Mouse (Mus musculus): ENCODE data around the gene Neurl1a. TPM values are rescaled to one million over a fixed set of nuclear protein-coding genes. Genes with fewer than 3 reads are reported as not detected.
A peak's percentile ranks its signal among the peaks of the same experiment; 100 is the strongest.

The Neurl1a gene
- polyA plus RNA-seq, 1 experiment, result 3.7 TPM

- Histone ChIP-seq H3K4me3 (ENCODE audit: insufficient read depth, poor library complexity, severe bottlenecking) (peak overlapping the region; percentile 32), H3K27me3 (ENCODE audit: control insufficient read depth, insufficient read depth, insufficient read length) (peaks cover 4% of the 10 kb centered on the region), H3K79me3 (ENCODE audit: low read depth) (no peaks in the 10 kb centered on the region), H3K79me2 (ENCODE audit: control insufficient read depth, insufficient read depth) (no peaks in the 10 kb centered on the region), H3ac (ENCODE audit: control insufficient read depth, insufficient read length, low read depth) (peak overlapping the region; percentile 63), H3K36me3 (ENCODE audit: control insufficient read depth, insufficient read depth) (no peaks in the 10 kb centered on the region)
- TF ChIP-seq MYOG (IDR thresholded peaks at IDR 0.05; ENCODE audit: control insufficient read depth, extremely low read depth, insufficient read length) (no peak), CEBPB (IDR thresholded peaks at IDR 0.05; ENCODE audit: low read depth) (no peak), USF1 (IDR thresholded peaks at IDR 0.05; ENCODE audit: low read depth) (no peak), FOSL1 (IDR thresholded peaks at IDR 0.05; ENCODE audit: insufficient read depth, low read length, poor library complexity, severe bottlenecking) (no peak), MYOD1 (IDR thresholded peaks at IDR 0.05; ENCODE audit: control insufficient read depth, insufficient read length, low read depth) (no peak), MAX (IDR thresholded peaks at IDR 0.05) (no peak), CTCF (IDR thresholded peaks at IDR 0.05; ENCODE audit: control insufficient read depth, insufficient read depth, insufficient read length) (no peak)
Measured at GRCm38 (mm10) chr19:47179272-47179809, 721 bp downstream of the Neurl1a start.

- no peaks in the 10 kb centered on the region for H3K79me2 ChIP-seq (ENCODE audit: control insufficient read depth, insufficient read depth)
- no peak overlapping the region for H3K4me3 ChIP-seq (ENCODE audit: insufficient read depth, poor library complexity, severe bottlenecking)
- peaks cover 4% of the 10 kb centered on the region for H3K27me3 ChIP-seq (ENCODE audit: control insufficient read depth, insufficient read depth, insufficient read length)
- H3K79me3 ChIP-seq (ENCODE audit: low read depth), result no peaks in the 10 kb centered on the region
- H3K36me3 ChIP-seq (ENCODE audit: control insufficient read depth, insufficient read depth), result no peaks in the 10 kb centered on the region
- no peak for TF ChIP-seq MYOD1 (IDR thresholded peaks at IDR 0.05; ENCODE audit: control insufficient read depth, insufficient read length, low read depth)
- TF ChIP-seq USF1 (IDR thresholded peaks at IDR 0.05; ENCODE audit: low read depth), result no peak
- no peak for TF ChIP-seq CEBPB (IDR thresholded peaks at IDR 0.05; ENCODE audit: low read depth)
- TF ChIP-seq FOSL1 (IDR thresholded peaks at IDR 0.05; ENCODE audit: insufficient read depth, low read length, poor library complexity, severe bottlenecking), result no peak
- no peak for TF ChIP-seq MAX (IDR thresholded peaks at IDR 0.05)
- TF ChIP-seq MYOG (IDR thresholded peaks at IDR 0.05; ENCODE audit: control insufficient read depth, extremely low read depth, insufficient read length), result no peak
- no peak for TF ChIP-seq CTCF (IDR thresholded peaks at IDR 0.05; ENCODE audit: control insufficient read depth, insufficient read depth, insufficient read length)
- no peak overlapping the region for H3ac ChIP-seq (ENCODE audit: control insufficient read depth, insufficient read length, low read depth)
Measured at GRCm38 (mm10) chr19:47180011-47180410, 1.4 kb downstream of the Neurl1a start.

GRCm38 (mm10) chr19:47184221-47184620 is 5.6 kb downstream of the Neurl1a start:
- Histone ChIP-seq H3K27me3 (ENCODE audit: control insufficient read depth, insufficient read depth, insufficient read length) (peaks cover 4% of the 10 kb centered on the region), H3K79me2 (ENCODE audit: control insufficient read depth, insufficient read depth) (no peaks in the 10 kb centered on the region), H3K79me3 (ENCODE audit: low read depth) (no peaks in the 10 kb centered on the region), H3ac (ENCODE audit: control insufficient read depth, insufficient read length, low read depth) (no peak overlapping the region), H3K36me3 (ENCODE audit: control insufficient read depth, insufficient read depth) (no peaks in the 10 kb centered on the region), H3K4me3 (ENCODE audit: insufficient read depth, poor library complexity, severe bottlenecking) (no peak overlapping the region)
- TF ChIP-seq MYOD1 (IDR thresholded peaks at IDR 0.05; ENCODE audit: control insufficient read depth, insufficient read length, low read depth) (no peak), CEBPB (IDR thresholded peaks at IDR 0.05; ENCODE audit: low read depth) (no peak), MYOG (IDR thresholded peaks at IDR 0.05; ENCODE audit: control insufficient read depth, extremely low read depth, insufficient read length) (no peak), FOSL1 (IDR thresholded peaks at IDR 0.05; ENCODE audit: insufficient read depth, low read length, poor library complexity, severe bottlenecking) (no peak), USF1 (IDR thresholded peaks at IDR 0.05; ENCODE audit: low read depth) (no peak), CTCF (IDR thresholded peaks at IDR 0.05; ENCODE audit: control insufficient read depth, insufficient read depth, insufficient read length) (no peak), MAX (IDR thresholded peaks at IDR 0.05) (no peak)

- TF ChIP-seq USF1 (IDR thresholded peaks at IDR 0.05; ENCODE audit: low read depth), result no peak
- TF ChIP-seq CEBPB (IDR thresholded peaks at IDR 0.05; ENCODE audit: low read depth), result no peak
- TF ChIP-seq FOSL1 (IDR thresholded peaks at IDR 0.05; ENCODE audit: insufficient read depth, low read length, poor library complexity, severe bottlenecking), result no peak
- TF ChIP-seq CTCF (IDR thresholded peaks at IDR 0.05; ENCODE audit: control insufficient read depth, insufficient read depth, insufficient read length), result no peak
- TF ChIP-seq MAX (IDR thresholded peaks at IDR 0.05), result no peak
- TF ChIP-seq MYOD1 (IDR thresholded peaks at IDR 0.05; ENCODE audit: control insufficient read depth, insufficient read length, low read depth), result no peak
- TF ChIP-seq MYOG (IDR thresholded peaks at IDR 0.05; ENCODE audit: control insufficient read depth, extremely low read depth, insufficient read length), result no peak
- Histone ChIP-seq H3ac (ENCODE audit: control insufficient read depth, insufficient read length, low read depth) (no peak overlapping the region), H3K4me3 (ENCODE audit: insufficient read depth, poor library complexity, severe bottlenecking) (no peak overlapping the region)
Measured at GRCm38 (mm10) chr19:47184736-47185135, 6.1 kb downstream of the Neurl1a start.

GRCm38 (mm10) chr19:47186514-47187275 is 8.1 kb downstream of the Neurl1a start:
- Histone ChIP-seq H3K27me3 (ENCODE audit: control insufficient read depth, insufficient read depth, insufficient read length) (no peaks in the 10 kb centered on the region), H3K36me3 (ENCODE audit: control insufficient read depth, insufficient read depth) (no peaks in the 10 kb centered on the region), H3K4me3 (ENCODE audit: insufficient read depth, poor library complexity, severe bottlenecking) (no peak overlapping the region), H3K79me2 (ENCODE audit: control insufficient read depth, insufficient read depth) (no peaks in the 10 kb centered on the region), H3K79me3 (ENCODE audit: low read depth) (no peaks in the 10 kb centered on the region), H3ac (ENCODE audit: control insufficient read depth, insufficient read length, low read depth) (no peak overlapping the region)
- TF ChIP-seq FOSL1 (IDR thresholded peaks at IDR 0.05; ENCODE audit: insufficient read depth, low read length, poor library complexity, severe bottlenecking) (no peak), MYOD1 (IDR thresholded peaks at IDR 0.05; ENCODE audit: control insufficient read depth, insufficient read length, low read depth) (no peak), MAX (IDR thresholded peaks at IDR 0.05) (no peak), CEBPB (IDR thresholded peaks at IDR 0.05; ENCODE audit: low read depth) (no peak), MYOG (IDR thresholded peaks at IDR 0.05; ENCODE audit: control insufficient read depth, extremely low read depth, insufficient read length) (no peak), USF1 (IDR thresholded peaks at IDR 0.05; ENCODE audit: low read depth) (no peak), CTCF (IDR thresholded peaks at IDR 0.05; ENCODE audit: control insufficient read depth, insufficient read depth, insufficient read length) (no peak)

More at GRCm38 (mm10) chr19:47184736-47185135, 6.1 kb downstream of the Neurl1a start:
- Histone ChIP-seq H3K36me3 (ENCODE audit: control insufficient read depth, insufficient read depth) (no peaks in the 10 kb centered on the region), H3K79me3 (ENCODE audit: low read depth) (no peaks in the 10 kb centered on the region), H3K79me2 (ENCODE audit: control insufficient read depth, insufficient read depth) (no peaks in the 10 kb centered on the region), H3K27me3 (ENCODE audit: control insufficient read depth, insufficient read depth, insufficient read length) (peaks cover under 1% of the 10 kb centered on the region)

All from C2C12 (cell line).